Mouse (Mus musculus): ENCODE data around the gene Slc24a3. TPM values are rescaled to one million over a fixed set of nuclear protein-coding genes. Genes with fewer than 3 reads are reported as not detected.

The Slc24a3 gene
- total and polyA plus RNA-seq, 2 experiments from 2014 or later, result 27.0 to 40.6 TPM

DNA sequence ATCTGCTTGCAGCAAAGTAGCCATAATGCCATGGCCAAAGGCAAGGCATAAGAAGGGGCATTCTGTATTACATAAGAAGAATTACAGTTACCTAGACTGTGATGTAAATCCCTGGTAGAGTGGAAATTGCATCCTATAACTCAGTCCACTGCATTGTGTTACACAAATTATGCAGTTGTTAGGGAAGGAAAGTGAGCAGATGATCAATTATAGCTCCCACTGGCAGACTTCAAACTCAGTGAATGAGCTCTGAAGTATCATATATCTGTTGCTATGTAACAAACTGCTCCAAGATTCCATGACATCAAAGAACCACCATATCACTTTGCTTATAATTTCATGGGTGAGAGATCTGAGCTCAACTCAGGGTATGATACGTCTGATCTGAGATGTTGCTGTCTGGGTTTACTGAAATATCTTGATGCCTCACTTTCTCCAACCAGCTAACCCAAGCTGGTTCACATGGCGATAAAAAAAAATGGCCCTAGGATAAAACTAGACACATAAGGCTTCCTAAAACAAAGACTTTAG is 387.2 kb downstream of the Slc24a3 start:
- DNase-seq, result no peak
- Histone ChIP-seq H3K36me3 (ENCODE audit: insufficient read depth) (no peaks in the 10 kb centered on the region), H3K9ac (no peak overlapping the region), H3K27me3 (ENCODE audit: insufficient read depth, low read length) (no peaks in the 10 kb centered on the region), H3K4me3 (ENCODE audit: low read depth, low read length) (no peak overlapping the region), H3K27ac (ENCODE audit: low read depth, low read length) (no peak overlapping the region), H3K4me2 (ENCODE audit: low read depth) (no peak overlapping the region), H3K9me3 (ENCODE audit: low read length) (no peaks in the 10 kb centered on the region), H3K4me1 (ENCODE audit: insufficient read depth) (no peaks in the 10 kb centered on the region)
- ATAC-seq, result no peak
- WGBS, result 90% methylated on average over 2 of the region's 2 CpGs
- TF ChIP-seq CTCF (IDR thresholded peaks at IDR 0.05; ENCODE audit: low read depth), result no peak

- Histone ChIP-seq H3K9ac (no peak overlapping the region), H3K27ac (ENCODE audit: low read depth, low read length) (no peak overlapping the region), H3K4me3 (ENCODE audit: low read depth, low read length) (no peak overlapping the region), H3K4me2 (ENCODE audit: low read depth) (no peak overlapping the region), H3K9me3 (ENCODE audit: low read length) (no peaks in the 10 kb centered on the region), H3K36me3 (ENCODE audit: insufficient read depth) (no peaks in the 10 kb centered on the region), H3K27me3 (ENCODE audit: insufficient read depth, low read length) (no peaks in the 10 kb centered on the region), H3K4me1 (ENCODE audit: insufficient read depth) (no peaks in the 10 kb centered on the region)
- WGBS, result 93% methylated on average over 2 of the region's 2 CpGs
- ATAC-seq (no peak), DNase-seq (no peak)
- no peak for TF ChIP-seq CTCF (IDR thresholded peaks at IDR 0.05; ENCODE audit: low read depth)
Observed at GRCm38 (mm10) chr2:145555713-145556112, 388.2 kb downstream of the Slc24a3 start.

GRCm38 (mm10) chr2:145557361-145557931 is 389.9 kb downstream of the Slc24a3 start:
- H3K9me3 ChIP-seq (ENCODE audit: low read length), result no peaks in the 10 kb centered on the region
- no peak overlapping the region for H3K27ac ChIP-seq (ENCODE audit: low read depth, low read length)
- TF ChIP-seq CTCF (IDR thresholded peaks at IDR 0.05; ENCODE audit: low read depth), result peak; percentile 46
- H3K4me1 ChIP-seq (ENCODE audit: insufficient read depth), result no peaks in the 10 kb centered on the region
- H3K27me3 ChIP-seq (ENCODE audit: insufficient read depth, low read length), result no peaks in the 10 kb centered on the region
- no peak for ATAC-seq
- H3K4me2 ChIP-seq (ENCODE audit: low read depth), result no peak overlapping the region
- no peaks in the 10 kb centered on the region for H3K36me3 ChIP-seq (ENCODE audit: insufficient read depth)
- WGBS, result 39% methylated on average over 1 of the region's 1 CpGs
- DNase-seq, result no peak
- no peak overlapping the region for H3K4me3 ChIP-seq (ENCODE audit: low read depth, low read length)
- no peak overlapping the region for H3K9ac ChIP-seq

- no peak for TF ChIP-seq CTCF (IDR thresholded peaks at IDR 0.05; ENCODE audit: low read depth)
- no peak overlapping the region for H3K9ac ChIP-seq
- no peaks in the 10 kb centered on the region for H3K9me3 ChIP-seq (ENCODE audit: low read length)
- no peaks in the 10 kb centered on the region for H3K36me3 ChIP-seq (ENCODE audit: insufficient read depth)
- H3K27me3 ChIP-seq (ENCODE audit: insufficient read depth, low read length), result no peaks in the 10 kb centered on the region
- ATAC-seq (no peak), DNase-seq (no peak)
- no peak overlapping the region for H3K4me2 ChIP-seq (ENCODE audit: low read depth)
- H3K27ac ChIP-seq (ENCODE audit: low read depth, low read length), result no peak overlapping the region
- H3K4me1 ChIP-seq (ENCODE audit: insufficient read depth), result no peaks in the 10 kb centered on the region
- H3K4me3 ChIP-seq (ENCODE audit: low read depth, low read length), result no peak overlapping the region
Observed at GRCm38 (mm10) chr2:145562493-145562892, 394.9 kb downstream of the Slc24a3 start.

DNA sequence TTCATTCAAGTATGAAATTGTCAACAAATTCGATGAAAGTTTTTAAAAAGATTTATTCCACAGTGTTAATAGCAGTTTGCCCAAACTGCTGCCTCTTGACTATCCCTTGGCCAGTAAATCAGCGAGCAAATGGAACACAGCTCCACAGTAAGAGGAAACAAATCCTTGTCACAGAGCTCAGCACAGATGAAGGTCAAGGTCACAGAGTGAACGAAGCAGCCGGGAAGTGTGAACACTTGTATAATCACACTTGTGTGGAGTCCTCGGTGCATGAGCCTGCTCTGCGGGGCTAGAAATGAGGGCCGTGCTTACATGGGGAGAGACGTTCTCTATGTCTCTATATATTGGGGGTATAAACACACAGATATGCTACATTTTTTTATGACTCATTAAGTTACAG is 397.0 kb downstream of the Slc24a3 start:
- Histone ChIP-seq H3K4me1 (ENCODE audit: insufficient read depth) (no peaks in the 10 kb centered on the region), H3K27ac (ENCODE audit: low read depth, low read length) (no peak overlapping the region), H3K9me3 (ENCODE audit: low read length) (no peaks in the 10 kb centered on the region), H3K36me3 (ENCODE audit: insufficient read depth) (no peaks in the 10 kb centered on the region), H3K4me3 (ENCODE audit: low read depth, low read length) (no peak overlapping the region), H3K9ac (no peak overlapping the region), H3K4me2 (ENCODE audit: low read depth) (no peak overlapping the region), H3K27me3 (ENCODE audit: insufficient read depth, low read length) (no peaks in the 10 kb centered on the region)
- no peak for DNase-seq
- TF ChIP-seq CTCF (IDR thresholded peaks at IDR 0.05; ENCODE audit: low read depth), result no peak
- WGBS, result 82% methylated on average over 8 of the region's 8 CpGs
- no peak for ATAC-seq

DNA sequence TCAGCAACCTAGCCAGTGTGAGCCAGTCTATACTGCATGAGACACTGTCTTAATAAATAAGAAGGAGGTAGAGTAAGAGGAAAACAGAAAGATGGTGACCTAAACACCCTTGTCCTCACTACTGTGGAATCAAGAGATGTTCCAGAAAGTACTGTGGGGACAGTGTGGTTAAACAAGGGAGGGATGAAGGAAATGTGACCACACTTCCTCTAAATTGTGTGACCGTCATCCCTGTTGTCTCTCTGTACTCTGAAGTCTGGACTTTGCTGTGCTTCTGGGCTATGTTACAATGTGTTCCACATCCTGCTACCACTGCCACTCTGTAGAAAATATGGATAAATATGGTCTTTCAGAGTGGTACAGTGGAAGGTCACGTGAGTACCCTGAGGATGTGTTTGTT is 399.4 kb downstream of the Slc24a3 start:
- H3K4me3 ChIP-seq (ENCODE audit: low read depth, low read length), result no peak overlapping the region
- no peaks in the 10 kb centered on the region for H3K9me3 ChIP-seq (ENCODE audit: low read length)
- H3K9ac ChIP-seq, result no peak overlapping the region
- WGBS, result 89% methylated on average over 2 of the region's 2 CpGs
- no peaks in the 10 kb centered on the region for H3K4me1 ChIP-seq (ENCODE audit: insufficient read depth)
- DNase-seq (no peak), ATAC-seq (no peak)
- H3K4me2 ChIP-seq (ENCODE audit: low read depth), result no peak overlapping the region
- no peak overlapping the region for H3K27ac ChIP-seq (ENCODE audit: low read depth, low read length)
- no peak for TF ChIP-seq CTCF (IDR thresholded peaks at IDR 0.05; ENCODE audit: low read depth)
- H3K27me3 ChIP-seq (ENCODE audit: insufficient read depth, low read length), result no peaks in the 10 kb centered on the region
- H3K36me3 ChIP-seq (ENCODE audit: insufficient read depth), result no peaks in the 10 kb centered on the region

GRCm38 (mm10) chr2:145571943-145572342 is 404.4 kb downstream of the Slc24a3 start:
- H3K27me3 ChIP-seq (ENCODE audit: insufficient read depth, low read length), result no peaks in the 10 kb centered on the region
- H3K9ac ChIP-seq, result no peak overlapping the region
- ATAC-seq (no peak), DNase-seq (no peak)
- no peak overlapping the region for H3K4me2 ChIP-seq (ENCODE audit: low read depth)
- H3K36me3 ChIP-seq (ENCODE audit: insufficient read depth), result no peaks in the 10 kb centered on the region
- no peaks in the 10 kb centered on the region for H3K9me3 ChIP-seq (ENCODE audit: low read length)
- H3K4me1 ChIP-seq (ENCODE audit: insufficient read depth), result no peaks in the 10 kb centered on the region
- TF ChIP-seq CTCF (IDR thresholded peaks at IDR 0.05; ENCODE audit: low read depth), result no peak
- no peak overlapping the region for H3K27ac ChIP-seq (ENCODE audit: low read depth, low read length)
- WGBS, result 75% methylated on average over 3 of the region's 3 CpGs
- H3K4me3 ChIP-seq (ENCODE audit: low read depth, low read length), result no peak overlapping the region
